21 mouse cellular contexts compared by ENCODE assay signal in genomic region chr1:37976666-37977065, GRCm38 (mm10). TPM values are rescaled to one million over a fixed set of nuclear protein-coding genes. Genes with fewer than 3 reads are reported as not detected.
"Had no signal": no experiment of that assay in that cellular context is flagged by ENCODE, and none has a peak within 500 bp of the region (broad histone marks: within the 10 kb centered on the region; RNA-seq: fewer than 3 reads in every experiment).

No protein-coding gene starts in this region.

RNA-seq across cellular contexts. Expression of gene Lyg1, which starts 19.1 kb away (rescaled TPM):
- total RNA-seq: layer of hippocampus, adult 2 months; layer of hippocampus, postnatal 25 days; left cerebral cortex, adult 18-20 months; left cerebral cortex, postnatal 25 days; monocyte, adult 5-6 weeks; neutrophil, adult 5-6 weeks had no signal
- polyA plus RNA-seq: intestine, postnatal 0 days; kidney, embryonic 16.5 days; large intestine, adult 2 months; limb, embryonic 10.5 days; limb, embryonic 13.5 days; liver, embryonic 12.5 days; liver, embryonic 15.5 days; lung, embryonic 15.5 days; midbrain, embryonic 10.5 days; midbrain, embryonic 13.5 days; midbrain, embryonic 16.5 days; myocyte; neural tube, embryonic 13.5 days; stomach, embryonic 14.5 days; thymus, adult 2 months had no signal
